Mouse (Mus musculus) embryo, embryonic 9.5 days (tissue): ENCODE data around the gene Dapk2.

Source experiments
- DNase-seq: peaks from one replicate; pipeline ENCODE4 v3.0.0-alpha.2; 2017; ENCODE audit errors: extremely low spot score

Dapk2 gene

GRCm38 (mm10) chr9:66306414-66306813, 148.4 kb downstream of the Dapk2 start:
- DNase-seq = no peak

- DNase-seq = peak; percentile 67
Measured at GRCm38 (mm10) chr9:66307341-66307740, 149.3 kb downstream of the Dapk2 start.

- DNase-seq = no peak
Measured at GRCm38 (mm10) chr9:66308741-66309140, 150.7 kb downstream of the Dapk2 start.

GRCm38 (mm10) chr9:66311458-66311857, 153.4 kb downstream of the Dapk2 start:
- DNase-seq = no peak

GRCm38 (mm10) chr9:66316603-66317002, 158.6 kb downstream of the Dapk2 start:
- no peak for DNase-seq
